28 mouse cellular contexts compared by ENCODE assay signal in the genomic region with DNA sequence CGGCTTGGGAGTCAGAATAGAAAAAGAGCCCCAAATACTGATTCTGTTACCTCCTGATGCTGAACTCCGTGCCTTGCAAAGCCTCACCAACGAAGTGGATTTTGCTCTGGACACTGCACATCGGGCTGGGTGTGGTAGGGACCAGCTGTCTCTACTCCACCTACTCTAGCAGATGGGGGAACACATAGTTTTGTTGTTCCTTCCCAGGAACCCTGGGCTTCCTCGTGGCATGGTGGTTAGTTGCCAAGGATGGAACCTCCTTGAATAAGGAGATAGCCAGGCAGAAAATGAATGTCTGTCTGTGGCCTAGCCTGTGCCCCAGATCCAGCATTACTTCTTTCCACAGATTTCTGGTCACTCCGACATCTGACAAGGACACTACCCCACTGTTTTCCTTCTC. TPM values are rescaled to one million over a fixed set of nuclear protein-coding genes. Genes with fewer than 3 reads are reported as not detected.
"Had no signal": no experiment of that assay in that cellular context is flagged by ENCODE, and none has a peak within 500 bp of the region (broad histone marks: within the 10 kb centered on the region; RNA-seq: fewer than 3 reads in every experiment).

No protein-coding gene starts in this region.

- H3K9me3 ChIP-seq: embryonic facial prominence, embryonic 10.5 days; embryonic facial prominence, embryonic 12.5 days; embryonic facial prominence, embryonic 13.5 days; embryonic facial prominence, embryonic 15.5 days; forebrain, embryonic 10.5 days; forebrain, embryonic 12.5 days; forebrain, embryonic 13.5 days; forebrain, embryonic 15.5 days had no signal

- H3K27ac ChIP-seq: embryonic facial prominence, embryonic 10.5 days; embryonic facial prominence, embryonic 12.5 days; embryonic facial prominence, embryonic 13.5 days; embryonic facial prominence, embryonic 15.5 days; forebrain, embryonic 10.5 days; forebrain, embryonic 12.5 days; forebrain, embryonic 13.5 days; forebrain, embryonic 15.5 days; gastrocnemius, adult 2 months; heart, adult 2 months had no signal

- H3K27me3 ChIP-seq: embryonic facial prominence, embryonic 12.5 days; embryonic facial prominence, embryonic 13.5 days; embryonic facial prominence, embryonic 15.5 days; forebrain, embryonic 12.5 days; forebrain, embryonic 13.5 days; forebrain, embryonic 15.5 days had no signal

- H3K36me3 ChIP-seq: embryonic facial prominence, embryonic 10.5 days; embryonic facial prominence, embryonic 12.5 days; embryonic facial prominence, embryonic 13.5 days; embryonic facial prominence, embryonic 15.5 days; forebrain, embryonic 10.5 days; forebrain, embryonic 12.5 days; forebrain, embryonic 15.5 days had no signal

- H3K4me3 ChIP-seq: embryonic facial prominence, embryonic 10.5 days; embryonic facial prominence, embryonic 12.5 days; embryonic facial prominence, embryonic 13.5 days; embryonic facial prominence, embryonic 15.5 days; erythroblast, embryonic 14.5 days; forebrain, embryonic 10.5 days; forebrain, embryonic 12.5 days; forebrain, embryonic 13.5 days; forebrain, embryonic 15.5 days; gastrocnemius, adult 2 months; heart, adult 2 months had no signal

- DNase-seq: cerebellum, adult 2 months; cerebellum, adult 8-10 months; cerebellum, adult 9-10 months; cerebellum, adult 9-11 months; cerebellum, postnatal 10 days; cerebellum, postnatal 14 days; cerebellum, postnatal 25 days; cerebellum, postnatal 36 days; embryo, embryonic 11 days; forebrain, postnatal 0 days; gastrocnemius, adult 2 months; gastrocnemius, postnatal 10 days; gastrocnemius, postnatal 14 days; gastrocnemius, postnatal 25 days; gastrocnemius, postnatal 36 days; heart, adult 18-20 months; heart, adult 2 months had no signal

- H3K4me1 ChIP-seq: embryonic facial prominence, embryonic 10.5 days; embryonic facial prominence, embryonic 12.5 days; embryonic facial prominence, embryonic 13.5 days; embryonic facial prominence, embryonic 15.5 days; forebrain, embryonic 10.5 days; forebrain, embryonic 12.5 days; forebrain, embryonic 13.5 days; forebrain, embryonic 15.5 days had no signal

RNA-seq across cellular contexts. Expression of a gene that starts 49.6 kb away (rescaled TPM):
- total RNA-seq: common myeloid progenitor, adult 5-6 weeks; granulocyte monocyte progenitor cell, adult 5-6 weeks had no signal
- polyA plus RNA-seq: erythroblast, embryonic 14.5 days had no signal
